ENCODE assay signal across 8 mouse cellular contexts in the genomic region with DNA sequence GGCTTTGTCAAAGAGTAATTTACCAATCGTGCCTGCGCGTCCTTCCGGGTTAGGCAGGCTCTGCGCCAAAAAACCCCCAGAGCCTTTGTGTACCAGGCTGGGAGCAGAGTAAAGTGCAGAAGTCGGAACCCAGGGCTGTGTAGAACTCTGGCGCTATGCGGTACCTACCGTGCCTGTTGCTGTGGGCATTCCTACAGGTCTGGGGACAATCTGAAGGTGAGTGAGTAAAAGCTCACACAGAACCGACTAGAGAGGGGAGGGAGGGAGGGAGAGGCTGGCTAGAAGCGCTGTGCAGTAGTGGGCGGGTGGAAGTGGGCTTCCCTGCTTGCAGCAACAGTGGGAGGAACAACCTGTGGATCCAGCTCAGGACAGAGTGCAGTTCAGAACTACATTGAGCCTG. TPM values are rescaled to one million over a fixed set of nuclear protein-coding genes. Genes with fewer than 3 reads are reported as not detected.
DNase-seq lines count a peak whose midpoint lies in the region; ATAC-seq lines count a peak whose summit lies in the region.

No protein-coding gene starts in this region.

- 25% methylated on average over 12 of the region's 12 CpGs for WGBS in lung, embryonic 15.5 days
- WGBS in forebrain, embryonic 11.5 days = 10% methylated on average over 12 of the region's 12 CpGs
- WGBS in limb, embryonic 11.5 days = 31% methylated on average over 12 of the region's 12 CpGs
- WGBS in neural tube, embryonic 11.5 days = 16% methylated on average over 12 of the region's 12 CpGs

- H3K9ac ChIP-seq in lung, embryonic 15.5 days = peak overlapping the region; percentile 23
- H3K9ac ChIP-seq in forebrain, embryonic 11.5 days (ENCODE audit: low read length) = peak overlapping the region; percentile 55
- peak overlapping the region; percentile 60 for H3K9ac ChIP-seq in limb, embryonic 11.5 days (ENCODE audit: low read length)
- peak overlapping the region; percentile 5; the same call in 1 of the 2 replicates for H3K9ac ChIP-seq in neural tube, embryonic 11.5 days (ENCODE audit: low read length)

- peak; percentile 39; the same call in 1 of the 2 replicates for ATAC-seq in lung, embryonic 15.5 days (ENCODE audit: borderline replicate concordance, extremely low read depth, low FRiP score, low TSS enrichment)
- ATAC-seq in forebrain, embryonic 11.5 days (replicated peaks; ENCODE audit: low FRiP score) = 0 out of 2 replicates have a peak, but pooled peaks have one; percentile 15
- ATAC-seq in limb, embryonic 11.5 days (ENCODE audit: insufficient number of reproducible peaks, low FRiP score, low TSS enrichment, low read depth) = no peak
- no peak for ATAC-seq in neural tube, embryonic 11.5 days (ENCODE audit: insufficient read depth, low FRiP score, low TSS enrichment)

- no peak for DNase-seq in lung, postnatal 25 days (ENCODE audit: low spot score)
- DNase-seq in forebrain, embryonic 11.5 days (ENCODE audit: low spot score) = peak; percentile 55
- peak; percentile 41 for DNase-seq in limb, embryonic 11.5 days (ENCODE audit: low spot score)
- DNase-seq in neural tube, embryonic 11.5 days (ENCODE audit: low spot score) = no peak
- DNase-seq in ovary, postnatal 10 days (ENCODE audit: low spot score) = no peak
- no peak for DNase-seq in Muller cell, postnatal 12 days (ENCODE audit: inconsistent ontology term)
- DNase-seq in left cerebral cortex, adult 18-20 months (ENCODE audit: low spot score in 2 of 2) = no peak

- no peak overlapping the region for H3K27ac ChIP-seq in lung, embryonic 15.5 days
- no peak overlapping the region for H3K27ac ChIP-seq in forebrain, embryonic 11.5 days (ENCODE audit: low read depth, low read length)
- no peak overlapping the region for H3K27ac ChIP-seq in limb, embryonic 11.5 days (replicated peaks; ENCODE audit: low read depth, low read length)
- H3K27ac ChIP-seq in neural tube, embryonic 11.5 days (ENCODE audit: low read depth, low read length) = no peak overlapping the region

- peak overlapping the region; percentile 55 for H3K4me2 ChIP-seq in lung, embryonic 15.5 days
- H3K4me2 ChIP-seq in forebrain, embryonic 11.5 days (ENCODE audit: low read depth, low read length, severe bottlenecking) = peak overlapping the region; percentile 55
- peak overlapping the region; percentile 41 for H3K4me2 ChIP-seq in limb, embryonic 11.5 days (ENCODE audit: low read depth, severe bottlenecking)
- H3K4me2 ChIP-seq in neural tube, embryonic 11.5 days (ENCODE audit: low read depth) = peak overlapping the region; percentile 43

- no peaks in the 10 kb centered on the region for H3K4me1 ChIP-seq in lung, embryonic 15.5 days
- H3K4me1 ChIP-seq in forebrain, embryonic 11.5 days (replicated peaks; ENCODE audit: control insufficient read depth, insufficient read depth, low read length) = no peaks in the 10 kb centered on the region
- no peaks in the 10 kb centered on the region for H3K4me1 ChIP-seq in limb, embryonic 11.5 days (ENCODE audit: control insufficient read depth, insufficient read depth, low read length)
- H3K4me1 ChIP-seq in neural tube, embryonic 11.5 days (ENCODE audit: control insufficient read depth, insufficient read depth, low read length) = no peaks in the 10 kb centered on the region

- no peaks in the 10 kb centered on the region for H3K9me3 ChIP-seq in lung, embryonic 15.5 days
- H3K9me3 ChIP-seq in forebrain, embryonic 11.5 days (ENCODE audit: control insufficient read depth, low read length) = no peaks in the 10 kb centered on the region
- no peaks in the 10 kb centered on the region for H3K9me3 ChIP-seq in limb, embryonic 11.5 days (ENCODE audit: control insufficient read depth, low read length)
- H3K9me3 ChIP-seq in neural tube, embryonic 11.5 days (ENCODE audit: control insufficient read depth, low read length) = no peaks in the 10 kb centered on the region

- no peaks in the 10 kb centered on the region for H3K27me3 ChIP-seq in lung, embryonic 15.5 days
- H3K27me3 ChIP-seq in forebrain, embryonic 11.5 days (ENCODE audit: control insufficient read depth, insufficient read depth, low read length) = no peaks in the 10 kb centered on the region
- H3K27me3 ChIP-seq in limb, embryonic 11.5 days (ENCODE audit: control insufficient read depth, insufficient read depth, low read length) = no peaks in the 10 kb centered on the region
- no peaks in the 10 kb centered on the region for H3K27me3 ChIP-seq in neural tube, embryonic 11.5 days (ENCODE audit: control insufficient read depth, insufficient read depth, low read length)

- H3K36me3 ChIP-seq in lung, embryonic 15.5 days = no peaks in the 10 kb centered on the region
- no peaks in the 10 kb centered on the region for H3K36me3 ChIP-seq in forebrain, embryonic 11.5 days (ENCODE audit: control insufficient read depth, insufficient read depth, low read length)
- H3K36me3 ChIP-seq in limb, embryonic 11.5 days (ENCODE audit: control insufficient read depth, insufficient read depth, low read length) = no peaks in the 10 kb centered on the region
- H3K36me3 ChIP-seq in neural tube, embryonic 11.5 days (ENCODE audit: control insufficient read depth, insufficient read depth, low read length) = no peaks in the 10 kb centered on the region

- H3K4me3 ChIP-seq in lung, embryonic 15.5 days = peak overlapping the region; percentile 33
- peak overlapping the region; percentile 24 for H3K4me3 ChIP-seq in forebrain, embryonic 11.5 days (ENCODE audit: low read depth, low read length)
- peak overlapping the region; percentile 14; the same call in 1 of the 2 replicates for H3K4me3 ChIP-seq in limb, embryonic 11.5 days (ENCODE audit: low read depth, low read length)
- H3K4me3 ChIP-seq in neural tube, embryonic 11.5 days (ENCODE audit: low read depth, low read length) = peak overlapping the region; percentile 11

RNA-seq across cellular contexts. Expression of gene Cd1d1, which starts 12.8 kb away (rescaled TPM):
- 38.4 and 40.8 TPM in 2 replicates for polyA plus RNA-seq in lung, embryonic 15.5 days (2015; fragmentation: Nextera tagmentation; extraction: Ambion mirVana)
- 31.5 and 33.1 TPM in 2 replicates for polyA plus RNA-seq in forebrain, embryonic 11.5 days (2014; fragmentation: Nextera tagmentation; extraction: Ambion mirVana)
- 22.2 and 25.4 TPM in 2 replicates for polyA plus RNA-seq in limb, embryonic 11.5 days (2014; fragmentation: Nextera tagmentation; extraction: Ambion mirVana)
- polyA plus RNA-seq in neural tube, embryonic 11.5 days (2014; fragmentation: Nextera tagmentation; extraction: Ambion mirVana) = 26.9 and 32.0 TPM in 2 replicates
- total RNA-seq in left cerebral cortex, adult 18-20 months (2021) = 1 to 10 TPM; 1.1 TPM

Comparison
In these comparisons a context has a peak if more than half of its experiments do, and no peak if none do; other contexts are left out.
1. ATAC-seq: peak in lung, embryonic 15.5 days (single experiment) and forebrain, embryonic 11.5 days (single experiment); none in limb, embryonic 11.5 days (single experiment) and neural tube, embryonic 11.5 days (single experiment).
2. H3K9ac ChIP-seq: peak in every context shown above with its lines; median percentile 60 in limb, embryonic 11.5 days; 55 in forebrain, embryonic 11.5 days; 23 in lung, embryonic 15.5 days; 5 in neural tube, embryonic 11.5 days.
3. DNase-seq: peak in forebrain, embryonic 11.5 days (single experiment) and limb, embryonic 11.5 days (single experiment); none in lung, postnatal 25 days (single experiment), neural tube, embryonic 11.5 days (single experiment), ovary, postnatal 10 days (single experiment), Muller cell, postnatal 12 days (single experiment) and left cerebral cortex, adult 18-20 months (0 of 2).
4. Peak in every context shown above with its lines, with median percentiles within 50 percentile points of each other: H3K4me2 ChIP-seq and H3K4me3 ChIP-seq.